Mouse (Mus musculus): ENCODE results near the gene Olfr985. TPM values are rescaled to one million over a fixed set of nuclear protein-coding genes. Genes with fewer than 3 reads are reported as not detected.

Gene Olfr985
- under 1 TPM in 1 of 4 experiments, not detected in 3; 0.23 TPM for total RNA-seq (2022)

- no peak for DNase-seq
Measured at GRCm38 (mm10) chr9:40130084-40130483, at the start of gene Olfr985. Olfr985 (minus strand) TSS chr9:40130184.

- no peak for DNase-seq
Measured at GRCm38 (mm10) chr9:40177017-40177416, 47.0 kb upstream of the Olfr985 start.

GRCm38 (mm10) chr9:40166446-40166845 is 36.5 kb upstream of the Olfr985 start:
- no peak for DNase-seq

- DNase-seq: no peak
Measured at GRCm38 (mm10) chr9:40155118-40155644, 25.2 kb upstream of the Olfr985 start.

- DNase-seq: no peak
Measured at GRCm38 (mm10) chr9:40141544-40141943, 11.6 kb upstream of the Olfr985 start.

GRCm38 (mm10) chr9:40139484-40139883 is 9.5 kb upstream of the Olfr985 start:
- no peak for DNase-seq

- DNase-seq: no peak
Measured at GRCm38 (mm10) chr9:40136987-40137688, 7.2 kb upstream of the Olfr985 start.

GRCm38 (mm10) chr9:40130556-40130955 is 572 bp upstream of the Olfr985 start:
- peak; percentile 61 for DNase-seq

GRCm38 (mm10) chr9:40117287-40117659 is 12.7 kb downstream of the Olfr985 start:
- DNase-seq: no peak

- DNase-seq: peak; percentile 64
Measured at GRCm38 (mm10) chr9:40116645-40117286, 13.2 kb downstream of the Olfr985 start.

GRCm38 (mm10) chr9:40114106-40114505 is 15.9 kb downstream of the Olfr985 start, which contains the start of gene Olfr984:
Olfr984 (minus strand) TSS chr9:40114206.
- DNase-seq: no peak

- no peak for DNase-seq
Measured at GRCm38 (mm10) chr9:40094769-40095168, 35.2 kb downstream of the Olfr985 start.

GRCm38 (mm10) chr9:40093495-40093894 is 36.5 kb downstream of the Olfr985 start, which contains the start of gene Olfr983:
Olfr983 (minus strand) TSS chr9:40093595.
- DNase-seq: no peak

Other genes with a start within 250 kb of the Olfr985 start
- gene Olfr229, start 222.8 kb downstream of the Olfr985 start, total RNA-seq (2022): not detected
- gene Olfr974, start 192.7 kb downstream of the Olfr985 start, total RNA-seq (2022): not detected
- not detected for gene Olfr975, start 178.1 kb downstream of the Olfr985 start, total RNA-seq (2022)
- not detected for gene Olfr976, start 169.1 kb downstream of the Olfr985 start, total RNA-seq (2022)
- not detected for gene Olfr978, start 138.1 kb downstream of the Olfr985 start, total RNA-seq (2022)
- not detected for gene Olfr979, start 126.7 kb downstream of the Olfr985 start, total RNA-seq (2022)
- gene Olfr980, start 120.6 kb downstream of the Olfr985 start, total RNA-seq (2022): not detected
- not detected for gene Olfr981, start 108.7 kb downstream of the Olfr985 start, total RNA-seq (2022)
- not detected for gene Olfr982, start 56.4 kb downstream of the Olfr985 start, total RNA-seq (2022)
- not detected for gene Olfr983, start 36.6 kb downstream of the Olfr985 start, total RNA-seq (2022)
- not detected for gene Olfr984, start 16.0 kb downstream of the Olfr985 start, total RNA-seq (2022)
- gene Tmem225, start 17.9 kb upstream of the Olfr985 start, total RNA-seq (2022): not detected
- gene Olfr986, start 50.7 kb upstream of the Olfr985 start, total RNA-seq (2022): under 1 TPM in 1 of 4 experiments, not detected in 3; 0.08 TPM
- 1 to 10 TPM; 5.8 to 8.0 (median 6.7) TPM for gene Zfp202, start 62.1 kb upstream of the Olfr985 start, total RNA-seq (2022)
- gene Scn3b, start 139.0 kb upstream of the Olfr985 start, total RNA-seq (2022): 10 to 100 TPM in 2 of 4 experiments, 1 to 10 TPM in 2; 8.7 to 14.7 (median 11.9) TPM

Measured in adrenal gland, adult 8-10 months (tissue).